Mouse (Mus musculus) CD4-positive, CD25-positive, alpha-beta regulatory T cell, adult 2 months (primary cell): Measurements from ENCODE around the gene Hamp.
A peak's percentile ranks its signal among the peaks of the same experiment; 100 is the strongest.
"Not testable (repeated sequence)": the region's sequence is repeated elsewhere in the genome, so short reads cannot be mapped to it uniquely, and the experiment has no call there.

ENCODE experiments used
- DNase-seq: peaks from one replicate; pipeline ENCODE4 v3.0.0-alpha.2; 2012; ENCODE audit warnings: low read depth, low spot score

Hamp gene

GRCm38 (mm10) chr7:30956357-30956751 lies 12.5 kb upstream of the Hamp start:
- no peak for DNase-seq

- peak; percentile 84 for DNase-seq
These were observed 11.9 kb upstream of the Hamp start for GRCm38 (mm10) chr7:30955584-30956356.

- no peak for DNase-seq
These were observed 11.2 kb upstream of the Hamp start for GRCm38 (mm10) chr7:30954971-30955520.

- DNase-seq, result no peak
These were observed 10.2 kb upstream of the Hamp start for GRCm38 (mm10) chr7:30954036-30954435.

GRCm38 (mm10) chr7:30953459-30953858 lies 9.6 kb upstream of the Hamp start:
- no peak for DNase-seq

- DNase-seq, result no peak
These were observed 8.8 kb upstream of the Hamp start for GRCm38 (mm10) chr7:30952441-30953265.

GRCm38 (mm10) chr7:30949902-30950301 lies 6.1 kb upstream of the Hamp start:
- not testable (repeated sequence) for DNase-seq

GRCm38 (mm10) chr7:30945876-30946275 lies 2.0 kb upstream of the Hamp start:
- no peak for DNase-seq

GRCm38 (mm10) chr7:30945466-30945865 lies 1.6 kb upstream of the Hamp start:
- not testable (repeated sequence) for DNase-seq

GRCm38 (mm10) chr7:30944706-30945105 lies 874 bp upstream of the Hamp start:
- not testable (repeated sequence) for DNase-seq

GRCm38 (mm10) chr7:30942365-30942764 lies 1.5 kb downstream of the Hamp start:
- DNase-seq, result not testable (repeated sequence)

GRCm38 (mm10) chr7:30940070-30940469 lies 3.8 kb downstream of the Hamp start:
- not testable (repeated sequence) for DNase-seq

- not testable (repeated sequence) for DNase-seq
These were observed 8.3 kb downstream of the Hamp start for GRCm38 (mm10) chr7:30935422-30936099.

GRCm38 (mm10) chr7:30924581-30924980 lies 19.3 kb downstream of the Hamp start, which contains the start of gene Hamp2:
Hamp2 (minus strand) TSS chr7:30924681.
- not testable (repeated sequence) for DNase-seq

GRCm38 (mm10) chr7:30924071-30924470 lies 19.8 kb downstream of the Hamp start:
- no peak for DNase-seq

GRCm38 (mm10) chr7:30922490-30922889 lies 21.3 kb downstream of the Hamp start:
- DNase-seq, result not testable (repeated sequence)

- peak; percentile 39 for DNase-seq
These were observed 23.6 kb downstream of the Hamp start for GRCm38 (mm10) chr7:30920217-30920616.

- DNase-seq, result no peak
These were observed 26.6 kb downstream of the Hamp start for GRCm38 (mm10) chr7:30917219-30917618.

- no peak for DNase-seq
These were observed 27.1 kb downstream of the Hamp start for GRCm38 (mm10) chr7:30916713-30917112.

GRCm38 (mm10) chr7:30914732-30915131 lies 29.1 kb downstream of the Hamp start, which contains the start of gene Mag:
Mag (minus strand) TSS chr7:30914873.
- no peak for DNase-seq

- DNase-seq, result no peak
These were observed 34.1 kb downstream of the Hamp start for GRCm38 (mm10) chr7:30909773-30910172.
